Mouse (Mus musculus) left cerebral cortex, adult 18-20 months (tissue): ENCODE measurements around the gene Ptprd. TPM values are rescaled to one million over a fixed set of nuclear protein-coding genes. Genes with fewer than 3 reads are reported as not detected.

Experiments
- DNase-seq, 2 experiments: peaks; one replicate each; pipeline ENCODE4 v3.0.0; 2021 to 2022; ENCODE audit warnings: low spot score in 2 of 2, mixed read lengths in 1 of 2
- total RNA-seq, 2 experiments: library from RNA; stranded (reverse); gene quantifications; 2 replicates each; pipeline ENCODE4 v1.2.3; 2021

Gene Ptprd
- total RNA-seq, 2 experiments from 2014 or later = 261 to 270 TPM

DNA sequence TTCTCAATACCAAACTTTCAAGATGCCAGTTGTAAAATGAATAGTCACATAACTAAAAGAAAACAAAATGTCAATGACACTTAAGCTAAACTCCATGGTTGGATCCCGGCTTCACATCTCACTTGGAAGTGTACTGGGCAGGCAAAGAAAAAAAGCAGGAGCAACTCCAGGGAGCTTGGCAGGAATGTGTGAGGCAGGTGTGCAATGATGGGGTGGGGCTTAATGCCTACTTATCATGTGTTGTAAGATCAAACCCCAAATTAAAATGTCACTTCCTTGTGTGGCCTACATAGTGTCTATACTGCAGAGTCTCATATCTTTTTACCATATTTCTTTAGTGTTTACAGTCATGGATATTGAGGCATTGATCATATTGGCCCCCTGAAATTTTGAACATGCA, 1873.8 kb downstream of the Ptprd start:
- DNase-seq = no peak

DNA sequence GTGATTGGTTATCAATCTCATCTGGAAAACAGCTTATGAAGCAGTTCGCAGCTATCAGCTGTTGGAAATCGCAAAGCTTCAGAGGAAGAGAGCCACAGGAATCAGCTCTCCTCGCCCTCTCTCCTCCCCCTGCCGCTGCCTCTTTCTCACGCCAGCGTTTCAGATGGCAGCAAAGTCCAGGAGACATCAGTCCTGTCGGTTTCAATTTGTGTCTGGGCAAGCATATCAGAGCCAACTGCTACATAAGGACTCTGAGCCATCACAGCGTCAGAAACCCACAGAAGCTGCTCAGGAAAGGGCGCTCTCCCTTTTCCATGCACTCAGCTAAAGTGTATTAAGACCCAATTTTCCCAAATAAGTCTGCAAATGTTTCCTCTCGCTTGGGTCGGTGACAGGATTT, 1884.4 kb downstream of the Ptprd start:
- no peak for DNase-seq

DNA sequence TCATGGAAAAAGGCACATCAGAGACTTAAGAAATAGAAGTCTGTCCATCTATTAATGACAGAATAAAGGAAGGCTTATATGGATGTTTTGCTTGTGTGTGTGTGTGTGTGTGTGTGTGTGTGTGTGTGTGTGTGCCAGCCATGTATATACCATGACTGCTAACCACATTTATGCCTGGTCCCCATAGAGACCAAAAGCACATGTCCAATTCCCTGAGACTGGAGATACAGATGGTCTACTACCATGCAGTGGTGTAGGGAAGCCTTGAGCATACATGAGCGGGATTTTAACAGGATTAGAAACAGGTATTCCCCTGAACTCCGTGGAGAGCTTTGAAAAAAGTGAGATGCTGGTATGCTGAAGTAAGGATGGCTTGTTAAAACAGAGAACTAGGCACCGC, 1886.1 kb downstream of the Ptprd start:
- no peak for DNase-seq

DNA sequence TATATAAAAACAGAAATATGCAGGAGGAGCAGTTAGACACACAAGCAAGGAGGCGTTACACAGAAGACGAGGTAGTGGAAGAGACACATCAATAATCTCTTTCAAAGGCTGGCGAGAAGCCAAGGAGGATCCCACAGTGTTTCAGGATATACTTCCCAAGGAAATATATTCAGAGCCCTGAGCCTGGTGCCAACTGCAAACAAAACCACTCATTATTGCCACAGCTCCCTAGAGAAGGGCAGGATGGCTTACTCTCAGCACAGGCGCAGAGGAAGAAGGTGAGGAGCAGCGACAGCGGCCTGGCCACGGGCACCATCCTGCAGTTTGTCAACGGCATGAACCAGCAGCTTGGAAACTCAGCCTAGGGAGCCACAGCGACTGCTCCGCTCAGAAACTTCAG, 1886.8 kb downstream of the Ptprd start:
- DNase-seq = peak in 1 of 2 experiments; percentile 17

DNA sequence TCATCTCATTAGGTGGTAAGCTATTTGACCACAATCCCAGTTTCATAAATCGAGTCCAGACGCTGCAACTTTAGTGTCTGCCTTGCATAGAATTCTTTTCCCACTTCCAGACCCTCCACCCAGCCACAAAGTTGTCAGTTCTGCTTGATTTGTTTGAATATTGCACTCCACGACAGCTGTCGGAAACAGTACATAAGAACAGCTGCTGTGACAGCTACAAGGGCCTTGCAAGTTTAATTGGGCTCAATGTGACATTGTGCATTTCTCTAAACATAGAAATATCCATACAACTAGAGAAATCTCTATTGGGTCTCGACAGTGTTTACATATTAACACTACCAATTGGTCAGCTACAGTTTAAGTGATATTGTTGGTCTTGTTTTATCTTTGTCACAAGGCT, 1887.3 kb downstream of the Ptprd start:
- DNase-seq = no peak

DNA sequence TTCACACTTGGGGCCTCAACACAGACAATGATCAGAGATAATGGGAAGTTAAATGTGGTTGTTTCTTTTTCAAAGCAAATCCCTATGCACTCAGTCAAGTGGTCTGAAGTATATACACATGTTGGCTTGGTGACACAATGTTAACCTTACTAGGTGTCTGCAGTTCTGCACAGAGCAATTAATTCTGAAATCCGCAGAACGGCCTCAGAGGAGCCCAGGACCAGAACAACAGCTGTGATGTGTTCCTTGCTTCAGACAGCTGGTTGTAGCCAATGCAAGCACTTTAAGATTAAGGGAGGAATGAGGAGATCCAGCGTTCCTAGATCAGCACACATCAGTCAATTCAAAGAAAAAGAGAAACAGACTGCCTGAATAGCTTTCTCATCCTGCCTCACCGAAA, 1891.9 kb downstream of the Ptprd start:
- no peak for DNase-seq

DNA sequence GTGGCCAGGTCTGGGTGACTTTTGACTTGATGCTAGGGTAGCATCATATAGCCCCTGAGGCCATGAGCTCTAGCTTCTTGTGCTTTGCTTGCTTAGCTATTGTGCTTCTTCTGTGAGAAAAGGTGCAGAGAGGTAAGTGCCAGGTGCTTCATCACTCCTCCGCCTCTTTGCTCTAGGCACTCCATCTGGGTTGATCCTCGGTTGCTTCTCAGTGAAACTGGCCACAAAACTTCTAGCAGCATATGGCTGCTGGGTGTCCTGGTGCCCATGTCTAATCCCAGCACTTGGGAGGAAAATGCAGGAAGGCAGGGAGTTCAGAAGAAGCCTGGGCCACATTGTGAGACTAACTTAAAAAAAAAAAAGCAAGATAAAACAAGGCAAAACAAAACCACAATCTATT, 1895.8 kb downstream of the Ptprd start:
- no peak for DNase-seq

DNA sequence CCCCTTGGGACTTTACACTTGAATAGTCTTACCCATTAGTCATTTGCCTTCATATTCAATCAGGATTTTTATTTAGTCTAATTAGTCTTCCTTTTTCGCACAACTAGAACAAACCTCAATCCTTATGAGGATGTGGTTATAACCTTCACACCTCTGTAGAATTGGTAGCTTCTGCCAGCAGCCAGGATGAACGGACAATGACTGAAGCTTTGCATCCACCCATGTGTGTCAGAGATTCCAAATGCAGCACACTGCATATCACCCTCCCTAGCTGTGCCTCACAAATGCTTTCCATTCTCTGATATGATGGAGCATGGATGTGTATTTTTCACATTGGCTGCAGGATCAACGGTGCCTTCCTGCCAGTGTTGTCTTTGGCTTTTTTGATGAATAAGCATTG, 1898.0 kb downstream of the Ptprd start:
- no peak for DNase-seq

DNA sequence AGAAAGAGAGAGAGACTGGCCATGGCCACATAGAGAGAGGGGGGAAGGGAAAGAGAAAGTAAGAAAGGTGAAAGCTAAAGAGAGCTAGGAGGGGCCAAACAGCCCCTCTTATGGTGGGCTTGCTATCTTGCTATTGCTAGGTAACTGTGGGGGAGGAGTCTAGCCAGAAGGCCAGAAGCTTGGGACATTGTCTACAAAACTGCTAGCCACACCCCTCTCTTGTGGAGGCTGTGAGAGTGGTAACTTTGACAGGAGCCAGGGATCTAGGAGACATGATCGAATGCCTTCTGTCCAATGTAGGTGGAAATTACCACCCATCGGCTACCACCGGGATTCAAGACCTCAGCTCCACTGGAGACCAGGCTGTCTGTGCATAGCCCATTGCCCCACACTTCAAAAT, 1899.2 kb downstream of the Ptprd start:
- no peak for DNase-seq

DNA sequence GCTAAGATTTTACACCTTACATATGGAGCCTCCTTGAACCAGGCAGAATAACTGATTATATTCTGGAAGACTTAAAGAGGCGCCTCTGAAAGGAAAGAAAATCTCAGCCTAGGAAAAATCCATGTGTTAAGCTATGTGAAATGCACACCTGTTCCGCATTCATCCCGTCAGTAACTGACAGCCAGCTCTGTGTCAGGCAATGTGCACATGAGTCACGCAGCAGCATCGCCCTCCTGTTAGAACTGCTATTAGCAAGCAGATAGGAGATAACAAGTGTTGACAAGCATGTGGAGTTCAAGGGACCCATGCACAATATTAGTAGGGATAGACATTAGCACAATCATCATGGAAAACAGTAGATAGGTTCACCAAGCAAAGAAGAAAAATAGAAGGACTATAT, 1905.8 kb downstream of the Ptprd start:
- no peak for DNase-seq

DNA sequence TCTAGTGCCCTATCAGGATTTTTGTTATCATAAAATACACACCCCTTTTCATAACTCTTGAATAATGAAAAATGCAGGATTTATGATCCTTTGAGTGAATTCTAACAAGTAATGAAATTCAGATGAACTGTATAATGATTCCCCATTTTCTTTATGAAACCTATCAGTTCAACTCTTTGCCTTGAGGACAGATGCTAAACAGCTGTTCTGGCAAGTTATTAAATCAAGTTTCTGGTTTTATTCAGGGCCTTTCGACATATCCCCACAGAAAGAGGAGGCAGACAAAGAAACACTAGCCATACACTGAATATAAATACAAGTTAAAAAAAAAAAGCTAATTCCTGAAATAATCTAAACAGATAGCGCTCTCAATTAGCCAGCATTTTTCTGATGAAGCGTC, 1914.4 kb downstream of the Ptprd start:
- no peak for DNase-seq

DNA sequence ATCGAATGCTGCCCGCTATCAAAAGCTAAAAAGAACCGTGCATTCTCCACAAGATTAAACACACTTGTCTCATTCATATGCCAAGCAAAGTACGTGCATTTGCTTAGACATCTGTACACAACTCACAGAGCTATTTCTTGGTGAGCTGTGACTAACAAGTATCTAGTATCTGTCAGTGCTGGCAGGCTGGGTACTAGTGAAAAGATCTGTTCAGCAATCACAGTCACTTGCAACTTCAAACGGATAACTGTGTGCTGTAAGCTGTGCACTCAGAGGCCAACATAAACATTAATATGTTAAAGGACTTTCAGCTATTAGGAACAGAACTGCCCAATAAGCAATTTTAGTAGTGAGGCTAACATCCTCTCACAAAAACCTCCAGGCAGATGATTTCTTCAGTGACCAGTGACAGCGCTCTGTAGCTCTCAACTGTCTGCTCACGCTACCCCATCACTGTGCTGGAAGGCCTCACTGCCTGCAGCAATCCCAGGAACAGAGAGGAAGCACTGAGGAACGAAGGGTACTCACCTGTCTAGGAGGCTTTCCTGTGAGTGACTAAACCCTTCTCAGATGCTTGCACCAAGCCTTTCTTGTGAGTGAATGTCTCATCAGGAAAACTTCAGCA, 1918.9 kb downstream of the Ptprd start:
- DNase-seq = no peak

DNA sequence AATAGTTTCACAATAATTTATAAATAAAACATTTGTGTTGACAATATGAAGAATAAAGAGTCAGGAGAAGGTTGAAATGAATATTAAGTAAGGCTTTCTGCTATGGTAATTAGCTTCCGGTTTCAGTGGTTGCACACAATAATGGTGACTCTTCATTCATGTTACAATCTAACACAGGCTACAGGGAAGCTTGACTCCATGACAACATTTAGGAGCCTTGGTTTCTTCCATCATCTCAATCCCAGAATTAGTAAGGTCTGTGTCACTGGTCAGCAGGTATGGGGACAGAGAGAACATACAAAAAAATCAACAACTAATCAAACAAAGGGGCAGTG, 1921.3 kb downstream of the Ptprd start:
- DNase-seq = no peak

DNA sequence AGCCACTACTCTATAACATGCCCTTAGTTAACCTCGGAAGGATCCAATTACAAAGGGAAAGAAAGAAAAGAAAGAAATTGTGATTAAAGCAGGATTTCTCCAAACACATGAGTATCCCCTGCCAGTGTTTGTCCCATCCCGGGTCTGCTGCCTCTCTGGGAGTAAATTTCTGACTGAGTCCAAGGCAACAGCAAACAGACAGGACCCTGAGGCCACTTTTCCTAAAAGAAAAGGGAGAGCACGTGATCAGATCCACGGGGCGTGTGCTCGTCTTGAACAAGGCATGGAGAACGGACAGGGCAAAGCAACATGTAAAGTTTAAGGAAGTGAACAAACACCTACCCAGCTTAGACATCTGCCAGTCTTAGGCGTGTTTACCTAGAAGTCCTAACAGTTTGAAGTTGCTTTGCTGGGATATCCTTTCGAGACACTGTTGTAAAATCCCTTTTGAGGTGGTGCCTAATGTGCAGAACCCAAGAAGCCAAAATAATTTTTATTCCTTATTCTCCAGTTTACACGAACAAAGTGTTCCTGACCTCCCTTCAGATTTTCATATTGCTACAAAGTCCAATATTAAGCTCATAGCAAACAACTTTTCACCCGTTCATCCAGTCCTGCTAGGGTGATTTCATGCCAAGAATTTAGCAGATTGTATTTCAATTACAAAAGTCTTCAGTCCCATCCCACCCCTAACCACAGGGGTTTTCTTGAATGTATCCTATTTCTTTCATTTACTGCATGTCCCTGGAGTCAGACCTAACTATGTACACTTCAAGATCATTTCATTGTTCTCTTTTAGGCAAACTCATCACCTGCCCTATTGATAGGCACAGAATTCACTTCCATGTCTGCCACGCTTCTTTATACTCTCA, 1921.9 kb downstream of the Ptprd start:
- no peak for DNase-seq

DNA sequence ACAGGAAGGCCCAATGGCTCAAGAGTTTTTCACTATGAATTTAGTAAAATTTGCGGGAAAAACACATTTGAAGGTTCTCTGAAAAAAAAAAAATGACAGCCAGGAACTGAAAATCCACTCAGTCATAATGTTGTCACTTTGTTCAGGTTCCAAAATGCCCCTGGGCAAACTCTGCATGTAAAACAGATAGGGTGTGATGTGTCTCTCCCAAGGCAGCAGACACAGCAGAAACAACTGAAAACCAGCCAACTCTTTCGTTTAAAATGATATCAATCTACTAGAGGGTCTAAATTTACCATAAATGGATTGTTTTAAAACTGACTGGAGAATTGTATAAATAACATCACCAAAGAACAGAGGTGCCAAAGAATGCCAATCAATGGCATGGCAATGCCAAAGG, 1925.7 kb downstream of the Ptprd start:
- no peak for DNase-seq

DNA sequence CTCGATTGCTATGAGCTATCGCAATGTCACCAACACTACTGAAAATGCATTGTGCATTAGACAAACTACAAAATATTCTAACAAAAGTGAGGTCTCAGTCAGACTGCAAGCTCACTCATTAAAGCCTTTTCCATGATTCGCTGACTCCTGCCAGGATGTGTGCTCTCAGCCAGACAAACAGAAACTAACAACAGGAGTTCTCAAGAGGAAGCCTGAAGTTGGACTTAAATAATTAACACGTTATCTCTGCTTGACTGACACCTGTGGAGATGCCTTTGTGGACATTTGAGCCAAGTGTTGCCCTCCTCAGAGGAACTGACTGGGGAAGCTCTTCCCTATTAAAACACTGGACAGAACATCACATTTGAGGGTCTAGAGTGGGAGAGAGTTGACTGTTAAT, 1928.9 kb downstream of the Ptprd start:
- no peak for DNase-seq

DNA sequence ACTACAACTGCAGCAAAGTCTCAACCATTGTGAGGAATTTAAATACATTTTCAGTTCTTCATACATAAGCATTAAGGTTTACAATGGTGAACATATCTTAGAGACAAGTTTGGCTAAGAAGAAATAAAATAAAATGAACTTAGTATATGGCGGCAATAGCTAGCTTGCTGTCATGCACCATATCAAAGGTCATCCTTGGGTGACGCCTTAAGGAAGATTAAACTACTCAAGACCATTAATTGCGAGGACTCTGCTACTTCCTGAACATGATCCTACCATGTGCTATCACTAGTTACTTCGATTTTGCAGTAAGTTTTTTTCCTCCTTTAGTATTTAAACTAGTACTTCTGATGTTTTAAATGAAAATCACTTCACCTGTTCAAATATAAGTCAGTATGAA, 1949.0 kb downstream of the Ptprd start:
- no peak for DNase-seq

DNA sequence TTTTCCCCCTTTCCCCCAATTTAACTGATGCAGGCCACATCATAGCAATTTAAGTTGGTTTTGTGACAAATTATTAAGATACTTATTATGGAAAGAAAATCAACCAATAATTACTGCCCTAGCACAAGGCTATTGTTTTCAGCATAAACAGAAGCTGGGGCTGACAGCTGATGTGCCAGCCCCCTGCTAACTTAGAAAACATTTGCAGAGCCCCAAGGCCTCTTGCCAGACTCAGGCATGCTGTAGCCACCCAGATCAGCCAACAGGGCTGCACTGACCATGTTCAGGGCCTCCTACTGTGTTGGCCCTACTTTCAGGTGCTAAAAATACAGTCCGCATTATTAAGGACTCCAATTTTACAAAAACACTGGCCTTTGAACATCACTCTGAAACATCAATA, 1951.1 kb downstream of the Ptprd start:
- DNase-seq = no peak

DNA sequence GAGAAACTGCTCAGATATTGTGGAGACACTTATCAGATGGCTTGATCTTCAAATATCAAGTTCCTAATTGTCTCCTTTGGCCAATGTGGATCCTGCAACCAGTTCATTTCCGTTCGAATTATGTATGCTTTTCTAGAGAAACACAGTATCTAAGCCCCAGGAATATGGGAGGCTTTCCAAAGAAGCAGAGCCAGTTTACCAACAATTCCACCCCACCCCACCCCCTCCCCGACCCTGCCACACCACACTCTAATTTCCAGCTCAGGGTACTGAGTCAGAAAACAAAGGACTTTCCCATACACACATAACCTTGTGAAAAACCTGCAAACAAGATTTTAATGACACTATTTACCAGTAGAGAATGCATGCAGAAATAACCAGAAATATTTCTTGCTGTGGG, 1951.5 kb downstream of the Ptprd start:
- DNase-seq = no peak

DNA sequence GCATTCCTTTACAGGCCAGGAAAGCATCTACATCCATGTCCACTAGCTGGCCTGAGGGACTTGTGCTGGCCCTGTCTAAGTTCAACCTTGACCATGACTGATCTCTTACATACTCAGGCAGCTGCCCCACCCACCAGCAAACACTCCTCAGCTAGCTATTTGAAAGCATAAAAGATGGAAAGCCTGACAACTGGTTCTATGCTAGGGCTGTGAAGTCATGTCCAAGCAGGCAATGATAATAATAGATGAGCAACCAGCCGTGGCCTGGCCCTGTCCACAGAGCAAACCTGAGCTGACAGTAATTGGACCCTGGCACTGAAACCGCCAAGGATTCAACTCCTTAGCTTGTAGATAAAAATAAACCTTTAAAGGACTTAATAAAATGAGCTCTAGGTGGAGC, 1952.1 kb downstream of the Ptprd start:
- DNase-seq = no peak

DNA sequence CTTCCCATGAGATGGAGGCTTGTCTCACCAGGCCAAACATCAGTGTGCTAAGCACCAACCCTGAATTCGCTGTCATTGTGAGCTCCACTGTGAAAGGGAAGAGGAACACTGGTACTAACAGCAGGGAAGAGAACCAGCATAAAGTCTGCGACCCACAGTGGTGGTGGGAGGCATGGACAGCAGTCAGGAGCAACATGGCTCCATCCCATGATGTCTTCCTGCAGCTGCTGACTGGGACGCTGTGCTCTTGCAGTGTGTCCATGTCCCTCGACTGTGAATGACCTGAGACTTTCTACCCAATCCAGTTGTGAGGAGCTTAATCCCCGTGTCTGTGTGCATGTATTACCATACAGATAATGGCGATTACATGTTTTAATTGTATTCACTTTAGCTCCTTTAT, 1967.4 kb downstream of the Ptprd start:
- no peak for DNase-seq

DNA sequence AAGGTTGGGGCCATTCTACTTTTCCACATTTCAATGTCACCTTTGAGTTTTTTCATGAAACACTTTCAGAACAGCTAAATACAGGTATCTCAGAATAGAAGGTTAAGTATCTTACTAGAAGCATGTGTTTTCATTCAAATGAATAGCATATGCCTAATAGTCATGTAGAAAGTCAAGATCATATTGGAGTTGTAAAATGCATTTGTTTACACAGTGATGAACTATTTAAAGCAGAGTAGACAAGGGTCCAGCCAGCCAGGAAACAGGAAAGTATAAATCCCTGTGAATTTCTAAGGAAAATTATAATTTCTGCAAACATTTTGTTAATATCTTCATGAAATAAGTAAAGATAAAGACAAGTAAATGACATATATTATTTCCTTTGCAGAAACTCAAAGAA, 1970.2 kb downstream of the Ptprd start:
- DNase-seq = no peak

DNA sequence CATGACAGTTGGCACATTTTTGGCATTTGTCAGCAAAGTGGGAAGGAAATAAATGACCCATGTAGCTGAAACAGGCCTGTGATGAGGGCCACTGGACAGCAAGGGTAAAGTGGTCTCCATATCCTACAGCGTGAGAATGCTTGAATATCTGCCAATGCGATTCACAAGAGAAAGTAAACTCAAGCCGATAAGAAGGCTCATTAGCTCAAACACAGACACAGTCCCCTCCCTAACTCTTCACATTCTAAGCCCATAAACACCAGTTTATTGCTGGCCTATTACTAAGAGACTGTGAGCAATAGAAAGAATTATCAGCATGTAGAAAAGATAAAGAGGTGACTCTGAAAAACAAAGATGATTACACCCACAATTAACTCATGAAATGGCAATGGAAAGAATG, 1970.6 kb downstream of the Ptprd start:
- no peak for DNase-seq
